Mouse (Mus musculus): ENCODE data around the gene Cldn9.

The Cldn9 gene

DNA sequence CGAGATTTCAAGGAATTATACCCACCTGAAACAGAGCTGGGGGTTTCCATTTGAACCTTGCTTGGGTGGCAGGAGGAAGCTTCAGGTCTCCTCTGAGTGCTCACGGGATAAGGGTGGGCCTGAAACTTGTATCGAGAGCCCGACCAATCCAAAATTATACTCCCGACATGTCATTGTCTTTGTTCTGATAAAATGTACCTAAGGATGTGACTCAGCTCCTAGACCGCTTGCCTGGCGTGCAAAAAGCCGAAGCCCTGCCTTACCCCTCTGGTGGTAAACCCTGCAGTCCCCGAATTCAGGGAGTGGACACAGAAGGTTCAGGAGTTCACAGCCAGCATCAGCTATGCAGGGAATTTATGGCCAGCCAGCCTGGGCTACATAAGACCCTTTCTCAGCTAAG is 3.5 kb downstream of the Cldn9 start:
- DNase-seq (ENCODE audit: low read depth, low spot score), result no peak

DNA sequence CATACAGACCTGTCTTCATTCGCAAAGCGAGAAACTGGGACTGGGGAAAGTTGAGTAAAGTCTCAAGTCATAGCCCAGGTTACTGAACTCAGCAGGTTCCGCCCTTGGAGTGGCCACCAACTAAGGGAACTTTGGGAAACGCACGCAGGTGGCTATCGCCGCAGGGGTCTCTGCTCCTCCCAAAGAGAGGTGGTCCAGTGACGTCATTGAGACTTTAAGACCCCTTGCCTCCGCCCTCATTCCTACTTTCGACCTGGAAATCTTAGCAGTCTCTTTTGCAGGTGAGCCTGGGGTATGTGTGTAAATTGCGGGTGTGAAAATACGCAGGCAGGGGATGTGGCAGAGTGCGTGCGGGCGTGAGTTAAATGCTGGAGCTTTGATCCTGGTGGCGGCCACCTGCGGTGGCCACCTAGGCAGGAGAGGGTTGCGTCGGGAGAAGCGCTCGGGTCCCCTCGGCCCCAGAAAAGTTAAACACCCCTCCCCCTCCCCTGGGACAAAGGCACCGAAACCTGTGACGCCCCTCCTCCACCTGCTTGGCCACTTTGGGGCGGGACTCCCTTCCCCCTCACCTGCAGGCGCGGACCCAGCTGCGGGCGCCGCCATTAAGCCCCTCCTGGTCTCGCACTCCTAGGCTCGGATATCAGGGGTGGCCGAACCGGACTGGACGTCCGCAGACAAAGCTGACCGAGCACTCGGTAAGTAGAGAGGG is 4.5 kb downstream of the Cldn9 start, which contains the start of gene Cldn6:
TSS of gene Cldn6 (plus strand) at position 123 of the 709 bp plus-strand sequence.
- DNase-seq (ENCODE audit: low read depth, low spot score), result peak; percentile 58

GRCm38 (mm10) chr17:23677236-23677679 is 6.6 kb downstream of the Cldn9 start, which contains the start of gene Tnfrsf12a:
TSS of gene Tnfrsf12a (minus strand) at chr17:23677468.
- peak; percentile 89 for DNase-seq (ENCODE audit: low read depth, low spot score)

DNA sequence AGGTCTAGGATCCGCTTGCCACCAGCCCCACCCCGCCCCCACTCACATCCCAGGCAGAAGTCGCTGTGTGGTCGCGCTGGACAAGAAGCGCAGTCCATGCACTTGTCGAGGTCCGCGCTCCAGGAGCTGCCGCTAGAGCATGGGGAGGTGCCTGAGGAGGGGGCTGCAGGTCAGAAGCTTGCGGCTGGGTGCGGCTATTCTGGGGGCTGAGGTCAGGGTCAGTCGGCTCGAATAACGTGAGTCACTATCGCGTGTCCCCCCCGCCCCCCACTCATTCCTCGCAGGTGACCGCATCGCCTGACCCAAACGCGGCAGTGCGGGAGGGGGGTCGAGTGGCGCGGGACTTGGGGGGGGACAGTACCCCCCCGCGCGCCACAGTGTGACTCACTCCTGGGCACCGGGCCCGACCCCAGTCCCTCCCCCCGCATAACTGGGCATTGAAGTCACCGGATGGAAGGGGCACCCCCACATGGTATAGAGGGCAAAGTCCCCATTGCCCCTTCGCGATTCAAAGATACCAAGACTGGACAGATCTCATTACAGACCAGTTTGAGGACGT is 7.3 kb downstream of the Cldn9 start:
- DNase-seq (ENCODE audit: low read depth, low spot score), result no peak

DNA sequence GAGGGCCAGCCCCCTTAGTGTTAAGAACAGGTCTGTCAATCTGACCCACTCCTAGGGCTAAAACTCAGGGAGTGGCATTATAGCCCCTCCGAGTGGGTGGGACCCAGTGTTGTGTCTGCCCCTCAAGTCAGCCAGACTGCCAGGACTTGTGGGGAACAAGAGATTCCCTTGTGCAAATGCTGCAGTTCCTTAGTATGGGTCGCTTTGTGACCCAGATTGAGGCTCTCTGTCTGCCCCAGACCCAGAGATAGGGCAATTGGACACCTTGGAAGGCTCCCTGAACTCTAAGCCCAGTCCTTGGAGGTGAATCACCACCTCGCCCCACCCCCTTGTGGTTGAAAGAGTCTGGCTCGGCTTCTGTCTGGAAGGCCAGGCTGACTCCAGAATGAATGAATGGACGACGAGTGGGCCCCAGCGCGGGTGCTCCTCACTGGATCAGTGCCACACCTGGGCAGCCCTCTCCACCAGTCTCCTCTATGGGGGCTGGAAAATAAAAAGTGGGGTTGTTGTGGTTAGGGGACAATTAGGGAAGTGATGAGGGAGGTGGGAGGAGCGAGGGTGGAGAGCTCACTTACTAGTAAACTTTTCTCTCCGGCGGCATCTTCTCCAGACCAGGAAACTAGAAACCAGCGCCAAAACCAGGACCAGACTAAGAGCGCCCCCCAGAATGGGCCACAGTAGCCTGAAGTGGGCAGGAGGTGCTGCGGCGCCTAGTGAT is 8.1 kb downstream of the Cldn9 start:
- peak; percentile 73 for DNase-seq (ENCODE audit: low read depth, low spot score)

DNA sequence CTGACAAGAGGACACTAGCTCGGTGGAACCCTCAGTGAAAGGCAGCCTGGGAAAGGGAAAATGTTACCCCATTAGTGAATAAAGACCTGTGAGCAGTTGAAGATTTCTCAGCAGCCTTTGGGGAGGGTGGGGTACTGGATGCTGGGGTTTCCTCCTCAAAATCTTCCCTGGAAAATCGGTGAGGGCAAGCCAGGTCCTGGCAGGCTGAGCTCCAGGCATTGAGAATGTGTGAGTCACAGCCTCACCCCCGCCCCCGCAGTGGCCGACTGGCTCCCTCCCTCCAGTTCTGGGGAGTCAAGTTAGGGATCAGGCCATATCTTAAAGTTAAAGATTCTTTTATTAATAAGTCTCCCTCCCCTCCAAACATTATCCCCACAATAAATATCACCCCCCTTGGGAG is 8.7 kb downstream of the Cldn9 start:
- DNase-seq (ENCODE audit: low read depth, low spot score), result no peak

DNA sequence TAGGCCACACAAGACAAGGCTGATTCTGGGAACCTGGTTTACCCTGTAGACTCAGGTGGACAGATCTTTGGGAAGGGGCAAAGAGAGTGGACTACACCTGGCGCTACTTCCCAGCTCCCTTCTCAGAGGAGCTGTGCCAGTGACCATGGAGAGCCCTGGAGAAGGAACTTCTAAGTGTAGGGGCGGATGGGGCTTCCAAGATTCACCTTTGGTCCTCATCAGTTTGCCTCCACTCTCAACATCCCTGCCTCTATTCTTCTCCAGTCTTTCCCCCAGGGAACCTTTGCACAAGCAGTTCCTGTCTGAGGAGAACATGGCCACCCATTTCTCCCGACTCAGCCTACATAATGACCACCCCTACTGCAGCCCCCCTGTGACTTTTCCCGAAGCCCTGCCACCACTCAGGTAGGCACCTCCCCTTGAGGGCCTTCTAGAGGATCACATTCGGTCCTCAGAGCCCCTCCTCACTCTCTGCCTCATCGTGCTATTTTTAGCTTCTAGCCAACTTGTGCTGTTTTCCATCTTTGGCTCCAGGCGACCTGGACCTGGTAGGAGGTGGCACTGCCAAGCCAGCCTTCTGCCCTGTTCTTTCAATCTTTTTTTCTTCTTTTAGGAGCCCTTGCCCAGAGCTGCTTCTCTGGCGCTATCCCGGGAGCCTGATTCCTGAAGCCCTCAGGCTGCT is 9.4 kb downstream of the Cldn9 start:
- no peak for DNase-seq (ENCODE audit: low read depth, low spot score)

- DNase-seq (ENCODE audit: low read depth, low spot score), result peak; percentile 99
Measured at GRCm38 (mm10) chr17:23673424-23674073, 10.3 kb downstream of the Cldn9 start, which contains the start of the genes Hcfc1r1 and Thoc6. TSS of gene Hcfc1r1 (plus strand) at chr17:23673596. TSS of gene Thoc6 (minus strand) at chr17:23673882.

DNA sequence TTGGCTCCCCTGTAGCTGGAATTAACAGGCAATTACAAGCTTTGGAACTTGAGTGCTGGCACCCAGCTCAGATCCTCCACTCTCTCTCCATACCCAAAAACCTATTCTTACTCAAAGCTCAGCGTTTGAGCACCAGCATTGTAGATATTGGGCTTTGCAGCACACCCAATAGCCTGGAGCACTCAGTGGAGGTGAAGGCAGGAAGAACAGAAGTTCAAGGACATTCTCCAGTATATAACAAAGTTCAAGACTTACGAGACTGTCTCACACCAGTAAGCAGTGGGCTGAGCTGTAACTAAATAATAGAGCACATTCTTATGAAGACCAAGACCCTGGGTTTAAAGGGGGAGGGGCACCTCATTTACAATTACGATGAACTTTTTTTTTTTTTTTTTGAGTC is 11.1 kb downstream of the Cldn9 start:
- no peak for DNase-seq (ENCODE audit: low read depth, low spot score)

GRCm38 (mm10) chr17:23671519-23671918 is 12.3 kb downstream of the Cldn9 start:
- DNase-seq (ENCODE audit: low read depth, low spot score), result no peak

DNA sequence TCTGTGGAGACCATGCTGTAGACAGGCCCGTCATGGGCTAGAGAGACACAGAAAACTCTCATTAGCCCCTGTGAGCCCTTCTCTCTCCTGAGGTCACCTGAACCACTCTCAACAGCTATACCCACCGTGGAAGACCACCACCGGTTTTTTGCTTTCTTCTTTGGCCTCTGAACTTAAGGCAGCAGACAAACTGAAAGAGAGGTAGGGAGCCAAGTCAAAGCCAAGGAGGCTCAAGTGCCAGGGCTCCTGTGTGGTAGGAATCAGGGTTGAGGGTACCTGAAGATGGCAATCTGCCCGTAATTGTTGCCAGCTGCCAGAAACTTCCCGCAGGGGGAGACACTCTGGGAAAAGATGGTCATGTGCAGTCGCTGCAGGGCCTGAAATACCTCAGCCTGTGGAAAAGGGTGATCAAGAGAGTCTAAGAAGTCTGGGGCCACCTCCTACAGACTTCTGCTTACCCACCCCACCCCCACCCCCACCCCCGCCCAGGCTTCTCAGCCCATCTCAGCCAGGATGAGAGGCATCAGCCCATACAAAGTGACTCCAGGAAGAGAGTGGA is 13.2 kb downstream of the Cldn9 start:
- DNase-seq (ENCODE audit: low read depth, low spot score), result peak; percentile 64

GRCm38 (mm10) chr17:23665511-23665910 is 18.3 kb downstream of the Cldn9 start:
- no peak for DNase-seq (ENCODE audit: low read depth, low spot score)

- peak; percentile 85 for DNase-seq (ENCODE audit: low read depth, low spot score)
Measured at GRCm38 (mm10) chr17:23664556-23665021, 19.2 kb downstream of the Cldn9 start.

- peak; percentile 80 for DNase-seq (ENCODE audit: low read depth, low spot score)
Measured at GRCm38 (mm10) chr17:23661526-23661925, 22.3 kb downstream of the Cldn9 start.

DNA sequence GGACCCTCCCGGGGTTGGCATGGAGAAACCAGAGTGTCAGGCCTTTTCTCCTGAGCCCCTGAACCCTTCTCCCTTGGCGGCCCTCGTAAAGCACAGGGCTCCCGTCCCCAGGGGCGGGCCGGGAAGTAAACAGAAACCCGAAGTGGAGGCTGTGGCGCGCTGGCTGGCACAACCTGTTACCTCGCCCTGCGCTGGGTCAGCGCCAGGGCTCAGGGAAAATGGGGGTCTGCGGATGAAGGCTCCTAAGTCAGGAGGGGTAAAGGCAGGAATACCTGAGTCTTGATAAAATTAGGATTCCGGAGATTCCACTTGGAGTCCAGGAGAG is 23.0 kb downstream of the Cldn9 start:
- no peak for DNase-seq (ENCODE audit: low read depth, low spot score)

DNA sequence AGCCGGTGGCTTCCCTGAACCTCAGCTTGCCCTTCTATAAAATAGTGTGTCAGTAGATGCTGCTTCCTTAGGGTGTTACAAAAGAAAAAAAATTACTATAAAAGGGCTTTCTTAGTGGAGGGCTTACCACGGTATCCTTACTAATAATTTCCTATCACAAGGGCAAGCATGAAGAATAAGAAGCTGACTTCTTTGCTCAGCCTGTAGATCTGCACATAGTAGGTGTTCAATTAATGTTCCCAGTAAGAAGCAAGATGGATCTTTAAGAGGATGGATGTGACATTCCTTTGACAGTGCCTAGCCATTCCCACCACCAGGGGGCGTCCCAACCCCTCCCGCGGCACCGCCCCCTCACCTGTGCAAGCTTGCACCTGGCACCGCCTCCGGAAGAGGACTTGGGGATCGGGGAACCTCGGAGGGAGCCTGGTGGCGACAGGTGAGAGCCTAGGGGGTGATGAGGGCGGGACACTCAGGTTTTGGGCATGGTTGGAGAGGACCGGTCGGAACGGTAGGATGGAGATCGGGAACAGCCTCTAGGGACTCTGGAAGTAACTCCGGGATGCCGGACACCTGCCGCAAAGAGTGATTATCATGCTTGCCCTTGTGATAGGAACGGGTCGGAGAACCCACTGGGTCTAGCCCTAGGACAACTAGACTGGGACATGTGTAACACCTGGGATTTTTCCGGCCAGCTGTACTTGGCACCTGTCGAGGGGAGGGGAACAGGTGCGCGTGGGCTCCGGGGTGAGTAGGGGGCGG is 23.5 kb downstream of the Cldn9 start, which contains the start of gene Bicdl2:
TSS of gene Bicdl2 (plus strand) at position 390 of the 759 bp plus-strand sequence.
- DNase-seq (ENCODE audit: low read depth, low spot score), result peak; percentile 81

- DNase-seq (ENCODE audit: low read depth, low spot score), result no peak
Measured at GRCm38 (mm10) chr17:23658450-23658849, 25.4 kb downstream of the Cldn9 start.

DNA sequence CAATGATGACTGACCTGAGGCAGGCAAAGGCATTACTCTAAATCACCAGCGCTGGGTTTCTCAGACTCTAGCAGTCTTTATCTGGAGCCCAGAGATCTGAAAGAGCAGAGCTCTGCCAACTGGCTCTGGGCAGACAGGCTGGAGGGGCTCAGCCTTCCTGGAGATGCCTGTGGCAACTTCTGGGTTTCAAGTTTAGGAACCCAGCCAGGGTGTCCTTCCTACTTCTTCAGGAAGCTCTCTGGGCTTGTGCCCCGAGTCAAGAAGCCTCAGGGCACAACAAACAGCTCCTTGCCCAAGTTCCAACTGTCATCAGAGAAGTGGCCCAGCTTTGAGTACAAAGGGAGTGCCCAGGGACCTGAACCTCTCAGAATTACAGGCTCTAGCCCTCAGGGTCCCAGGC is 29.4 kb downstream of the Cldn9 start:
- no peak for DNase-seq (ENCODE audit: low read depth, low spot score)

GRCm38 (mm10) chr17:23654001-23654400 is 29.8 kb downstream of the Cldn9 start:
- DNase-seq (ENCODE audit: low read depth, low spot score), result no peak

- no peak for DNase-seq (ENCODE audit: low read depth, low spot score)
Measured at GRCm38 (mm10) chr17:23653324-23653723, 30.5 kb downstream of the Cldn9 start.
